ENCODE assay signal across 20 mouse cellular contexts in genomic region chr16:31355882-31356281, GRCm38 (mm10). TPM values are rescaled to one million over a fixed set of nuclear protein-coding genes. Genes with fewer than 3 reads are reported as not detected.
"Had no signal": no experiment of that assay in that cellular context is flagged by ENCODE, and none has a peak within 500 bp of the region (broad histone marks: within the 10 kb centered on the region; RNA-seq: fewer than 3 reads in every experiment).

No protein-coding gene starts in this region.

- H3K4me2 ChIP-seq: limb, embryonic 12.5 days; limb, embryonic 15.5 days; liver, embryonic 11.5 days; lung, embryonic 14.5 days; midbrain, embryonic 12.5 days; midbrain, embryonic 15.5 days; neural tube, embryonic 12.5 days; neural tube, embryonic 15.5 days had no signal

- H3K4me3 ChIP-seq: layer of hippocampus, adult 2 months; limb, embryonic 12.5 days; limb, embryonic 15.5 days; midbrain, embryonic 12.5 days; midbrain, embryonic 15.5 days; neural tube, embryonic 12.5 days; neural tube, embryonic 15.5 days had no signal

- H3K9ac ChIP-seq: limb, embryonic 12.5 days; limb, embryonic 15.5 days; liver, embryonic 14.5 days; liver, postnatal 0 days; lung, embryonic 14.5 days; midbrain, embryonic 12.5 days; midbrain, embryonic 15.5 days; neural tube, embryonic 12.5 days; neural tube, embryonic 15.5 days had no signal

- ATAC-seq: liver, postnatal 0 days; lung, postnatal 0 days had no signal

- H3K4me1 ChIP-seq: limb, embryonic 12.5 days; limb, embryonic 15.5 days; midbrain, embryonic 15.5 days; neural tube, embryonic 12.5 days had no signal

- H3K9me3 ChIP-seq: limb, embryonic 12.5 days; limb, embryonic 15.5 days; midbrain, embryonic 12.5 days; midbrain, embryonic 15.5 days; neural tube, embryonic 12.5 days; neural tube, embryonic 15.5 days had no signal

- DNase-seq: kidney, adult 2 months; kidney, postnatal 25 days; layer of hippocampus, adult 9-11 months; liver, postnatal 0 days; lung, embryonic 14.5 days; right cerebral cortex, adult 18-20 months; right cerebral cortex, postnatal 25 days; thymus, postnatal 25 days had no signal

- H3K27me3 ChIP-seq: limb, embryonic 15.5 days; neural tube, embryonic 12.5 days had no signal

- H3K36me3 ChIP-seq: limb, embryonic 12.5 days; limb, embryonic 15.5 days; midbrain, embryonic 12.5 days; midbrain, embryonic 15.5 days; neural tube, embryonic 12.5 days; neural tube, embryonic 15.5 days had no signal

- H3K27ac ChIP-seq: kidney, postnatal 0 days; layer of hippocampus, adult 2 months; limb, embryonic 12.5 days; limb, embryonic 15.5 days; liver, embryonic 14.5 days; macrophage; midbrain, embryonic 12.5 days; midbrain, embryonic 15.5 days; neural tube, embryonic 12.5 days; neural tube, embryonic 15.5 days had no signal

RNA-seq across cellular contexts. Expression of gene Apod, which starts 41.3 kb away (rescaled TPM):
- polyA plus RNA-seq: liver, embryonic 11.5 days; lung, embryonic 14.5 days had no signal
